10 mouse cellular contexts compared by ENCODE assay signal in the genomic region with DNA sequence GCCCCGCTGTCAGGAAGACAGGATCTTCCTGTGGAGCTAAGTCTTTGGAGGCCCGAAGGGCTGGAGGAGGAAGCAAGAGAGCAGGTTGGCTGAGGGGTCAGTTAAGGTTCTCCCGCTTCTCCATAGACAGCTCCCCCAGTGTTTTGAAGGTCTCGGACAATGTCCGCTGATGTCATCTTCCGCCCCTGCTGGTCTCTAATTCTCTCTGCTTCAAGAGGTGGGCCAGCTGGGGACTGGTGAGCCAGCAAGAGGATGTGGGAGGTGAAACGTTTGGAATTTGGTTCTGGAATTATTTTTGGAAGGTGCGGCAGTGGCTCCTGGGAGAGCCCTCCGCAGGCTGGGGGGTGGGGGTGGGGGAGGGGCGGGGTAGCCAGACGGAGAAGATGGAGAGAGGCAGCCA. TPM values are rescaled to one million over a fixed set of nuclear protein-coding genes. Genes with fewer than 3 reads are reported as not detected.
DNase-seq lines count a peak whose midpoint lies in the region; ATAC-seq and TF ChIP-seq lines count a peak whose summit lies in the region.
"Had no signal": no experiment of that assay in that cellular context is flagged by ENCODE, and none has a peak within 500 bp of the region (broad histone marks: within the 10 kb centered on the region; RNA-seq: fewer than 3 reads in every experiment).

No protein-coding gene starts in this region.

- TF ChIP-seq POLR2A in ES-Bruce4 (IDR thresholded peaks at IDR 0.05; ENCODE audit: insufficient read depth, low read length), result no peak

- WGBS in heart, embryonic 12.5 days, result 14% methylated on average over 11 of the region's 11 CpGs
- WGBS in kidney, postnatal 0 days, result 17% methylated on average over 11 of the region's 11 CpGs
- 48% methylated on average over 11 of the region's 11 CpGs for WGBS in midbrain, embryonic 11.5 days
- WGBS in midbrain, embryonic 13.5 days, result 55% methylated on average over 11 of the region's 11 CpGs

- H3K36me3 ChIP-seq in E14TG2a.4 (ENCODE audit: insufficient read depth, low read length), result no peaks in the 10 kb centered on the region
- no peaks in the 10 kb centered on the region for H3K36me3 ChIP-seq in ES-Bruce4 (ENCODE audit: control insufficient read depth, insufficient read depth, low read length, poor library complexity, severe bottlenecking)
- no peaks in the 10 kb centered on the region for H3K36me3 ChIP-seq in heart, embryonic 12.5 days
- H3K36me3 ChIP-seq in kidney, postnatal 0 days (ENCODE audit: insufficient read depth, low read length), result no peaks in the 10 kb centered on the region
- no peaks in the 10 kb centered on the region for H3K36me3 ChIP-seq in midbrain, embryonic 11.5 days (ENCODE audit: control insufficient read depth, insufficient read depth, low read length)
- no peaks in the 10 kb centered on the region for H3K36me3 ChIP-seq in midbrain, embryonic 13.5 days

- peak; percentile 76 for DNase-seq in kidney, postnatal 0 days (ENCODE audit: low spot score)
- DNase-seq in midbrain, embryonic 11.5 days (ENCODE audit: low spot score, missing footprints), result no peak
- no peak for DNase-seq in thymus, postnatal 25 days
- DNase-seq: gastrocnemius, postnatal 36 days; midbrain, embryonic 14.5 days; thymus, postnatal 4 days had no signal

- no peak overlapping the region for H3K27ac ChIP-seq in ES-Bruce4 (ENCODE audit: insufficient read depth, low read length)
- H3K27ac ChIP-seq in heart, embryonic 12.5 days (ENCODE audit: poor library complexity, severe bottlenecking), result peak overlapping the region; percentile 51
- H3K27ac ChIP-seq in kidney, postnatal 0 days, result 0 out of 2 replicates have a peak overlapping the region, but pooled peaks have one; percentile 6
- H3K27ac ChIP-seq in midbrain, embryonic 11.5 days (ENCODE audit: low read depth, low read length), result no peak overlapping the region
- no peak overlapping the region for H3K27ac ChIP-seq in midbrain, embryonic 13.5 days

- no peak overlapping the region for H3K9ac ChIP-seq in ES-Bruce4 (ENCODE audit: low read depth, poor library complexity, severe bottlenecking)
- no peak overlapping the region; the same call in 1 of the 2 replicates for H3K9ac ChIP-seq in heart, embryonic 12.5 days
- no peak overlapping the region for H3K9ac ChIP-seq in kidney, postnatal 0 days (ENCODE audit: low read depth, low read length)
- H3K9ac ChIP-seq in midbrain, embryonic 11.5 days (ENCODE audit: low read length), result no peak overlapping the region
- no peak overlapping the region for H3K9ac ChIP-seq in midbrain, embryonic 13.5 days (replicated peaks)

- TF ChIP-seq EP300 in ES-Bruce4 (IDR thresholded peaks at IDR 0.05; ENCODE audit: insufficient read depth, low read depth, low read length), result peak; percentile 43; the same call in 1 of the 2 replicates

- H3K4me1 ChIP-seq in E14TG2a.4 (replicated peaks; ENCODE audit: low read depth, low read length) (peaks cover 14% of the 10 kb centered on the region), ES-Bruce4 (ENCODE audit: control insufficient read depth, insufficient read depth, low read length) (peaks cover 6% of the 10 kb centered on the region)
- H3K4me1 ChIP-seq in heart, embryonic 12.5 days (replicated peaks), result peaks cover 17% of the 10 kb centered on the region
- peaks cover 8% of the 10 kb centered on the region; the same call in 1 of the 2 replicates for H3K4me1 ChIP-seq in kidney, postnatal 0 days (replicated peaks; ENCODE audit: insufficient read depth, low read length)
- H3K4me1 ChIP-seq in midbrain, embryonic 11.5 days (ENCODE audit: control insufficient read depth, insufficient read depth, low read length), result peaks cover under 1% of the 10 kb centered on the region; the same call in 1 of the 2 replicates
- H3K4me1 ChIP-seq in midbrain, embryonic 13.5 days (replicated peaks), result peaks cover under 1% of the 10 kb centered on the region

- H3K27me3 ChIP-seq in E14TG2a.4 (ENCODE audit: insufficient read depth, low read length) (no peaks in the 10 kb centered on the region), ES-Bruce4 (ENCODE audit: control insufficient read depth, insufficient read depth, low read length, poor library complexity, severe bottlenecking) (no peaks in the 10 kb centered on the region)
- H3K27me3 ChIP-seq in heart, embryonic 12.5 days (replicated peaks), result no peaks in the 10 kb centered on the region
- H3K27me3 ChIP-seq in kidney, postnatal 0 days (ENCODE audit: insufficient read depth, low read length), result no peaks in the 10 kb centered on the region
- no peaks in the 10 kb centered on the region for H3K27me3 ChIP-seq in midbrain, embryonic 11.5 days (ENCODE audit: control insufficient read depth, insufficient read depth, low read length)
- no peaks in the 10 kb centered on the region for H3K27me3 ChIP-seq in midbrain, embryonic 13.5 days

- H3K4me2 ChIP-seq in heart, embryonic 12.5 days, result peak overlapping the region; percentile 50
- no peak overlapping the region for H3K4me2 ChIP-seq in kidney, postnatal 0 days (ENCODE audit: low read length)
- no peak overlapping the region for H3K4me2 ChIP-seq in midbrain, embryonic 11.5 days
- no peak overlapping the region for H3K4me2 ChIP-seq in midbrain, embryonic 13.5 days (replicated peaks)

- TF ChIP-seq CTCF in E14TG2a.4 (conservative IDR thresholded peaks at IDR 0.05; ENCODE audit: low read length) (no peak), ES-Bruce4 (IDR thresholded peaks at IDR 0.05; ENCODE audit: low read depth, low read length) (no peak)
- 0 out of 2 replicates have a peak, but pooled peaks have one; percentile 9 for TF ChIP-seq CTCF in kidney, postnatal 0 days (IDR thresholded peaks at IDR 0.05; ENCODE audit: low read depth)

- H3K9me3 ChIP-seq in E14TG2a.4 (ENCODE audit: low read length) (no peaks in the 10 kb centered on the region), ES-Bruce4 (replicated peaks; ENCODE audit: control insufficient read depth, insufficient read depth, low read length, poor library complexity, severe bottlenecking) (no peaks in the 10 kb centered on the region)
- H3K9me3 ChIP-seq in heart, embryonic 12.5 days (replicated peaks), result peaks cover 7% of the 10 kb centered on the region; the same call in 1 of the 2 replicates
- no peaks in the 10 kb centered on the region for H3K9me3 ChIP-seq in kidney, postnatal 0 days (replicated peaks; ENCODE audit: low read length)
- H3K9me3 ChIP-seq in midbrain, embryonic 11.5 days (ENCODE audit: control insufficient read depth, low read length), result no peaks in the 10 kb centered on the region; the same call in 1 of the 2 replicates
- no peaks in the 10 kb centered on the region for H3K9me3 ChIP-seq in midbrain, embryonic 13.5 days

- H3K4me3 ChIP-seq in E14TG2a.4 (replicated peaks; ENCODE audit: low read length), result peak overlapping the region; percentile 14; the same call in 1 of the 2 replicates
- peak overlapping the region; percentile 28; the same call in 1 of the 2 replicates for H3K4me3 ChIP-seq in ES-Bruce4 (ENCODE audit: low read depth, low read length)
- H3K4me3 ChIP-seq in heart, embryonic 12.5 days, result peak overlapping the region; percentile 16; the same call in 1 of the 2 replicates
- H3K4me3 ChIP-seq in kidney, postnatal 0 days (replicated peaks; ENCODE audit: low read depth, low read length), result no peak overlapping the region
- no peak overlapping the region for H3K4me3 ChIP-seq in midbrain, embryonic 11.5 days (ENCODE audit: low read depth, low read length)
- H3K4me3 ChIP-seq in midbrain, embryonic 13.5 days (replicated peaks), result no peak overlapping the region

- ATAC-seq in heart, embryonic 12.5 days (ENCODE audit: insufficient number of reproducible peaks, low FRiP score), result peak; percentile 18; the same call in 1 of the 2 replicates
- no peak; the same call in 1 of the 2 replicates for ATAC-seq in kidney, postnatal 0 days (replicated peaks; ENCODE audit: low FRiP score, low read depth)
- no peak for ATAC-seq in midbrain, embryonic 11.5 days (ENCODE audit: low FRiP score)
- ATAC-seq in midbrain, embryonic 13.5 days, result no peak

RNA-seq across cellular contexts. Expression of a gene that starts 35.7 kb away (rescaled TPM):
- polyA plus RNA-seq in ES-Bruce4 (2011; ENCODE audit: insufficient read depth, insufficient read length, low read depth, missing spikeins), result 28.9 and 30.3 TPM in 2 replicates
- polyA plus RNA-seq in heart, embryonic 12.5 days (2016; fragmentation: Nextera tagmentation; extraction: Ambion mirVana), result 10.0 and 10.3 TPM in 2 replicates
- 42.6 and 44.7 TPM in 2 replicates for polyA plus RNA-seq in kidney, postnatal 0 days (2015; fragmentation: Nextera tagmentation; extraction: Ambion mirVana)
- polyA plus RNA-seq in midbrain, embryonic 11.5 days (2014; fragmentation: Nextera tagmentation; extraction: Ambion mirVana), result 3.8 and 4.6 TPM in 2 replicates
- 1.9 and 4.1 TPM in 2 replicates for polyA plus RNA-seq in midbrain, embryonic 13.5 days (2015; fragmentation: Nextera tagmentation; extraction: Ambion mirVana)

Comparison
In these comparisons a context has a peak if more than half of its experiments do, and no peak if none do; other contexts are left out.
1. H3K4me3 ChIP-seq: peak in E14TG2a.4 (single experiment), ES-Bruce4 (single experiment) and heart, embryonic 12.5 days (single experiment); none in kidney, postnatal 0 days (single experiment), midbrain, embryonic 11.5 days (single experiment) and midbrain, embryonic 13.5 days (single experiment).
2. H3K27ac ChIP-seq: peak in heart, embryonic 12.5 days (single experiment) and kidney, postnatal 0 days (single experiment); none in ES-Bruce4 (single experiment), midbrain, embryonic 11.5 days (single experiment) and midbrain, embryonic 13.5 days (single experiment).